Mouse (Mus musculus) embryonic facial prominence, embryonic 11.5 days (tissue): ENCODE results near the gene Stat3. TPM values are rescaled to one million over a fixed set of nuclear protein-coding genes. Genes with fewer than 3 reads are reported as not detected.

Experiments
- ATAC-seq: fragments of 200-750 bp; cut with Nextera tagmentation; replicated peaks from 2 replicates; pipeline ENCODE4 v1.8.0; 2017; ENCODE audit warnings: low read depth; ENCODE audit not compliant: insufficient number of reproducible peaks, low FRiP score, low TSS enrichment
- DNase-seq: peaks from one replicate; pipeline ENCODE4 v3.0.0-alpha.2; 2015; ENCODE audit warnings: low spot score
- H3K27ac ChIP-seq: fragments of 300-500 bp; sonication (generic); replicated peaks from 2 replicates; pipeline ENCODE4 v1.5.1; 2014; ENCODE audit warnings: mild to moderate bottlenecking, low read depth, low read length, control low read depth
- H3K27me3 ChIP-seq: fragments of 300-500 bp; sonication (generic); 2 replicates; pipeline ENCODE4 v1.6.1; 2014; ENCODE audit warnings: mild to moderate bottlenecking, low read length, moderate library complexity, mixed read lengths; ENCODE audit not compliant: control insufficient read depth, insufficient read depth
- H3K36me3 ChIP-seq: fragments of 300-500 bp; sonication (generic); replicated peaks from 2 replicates; pipeline ENCODE4 v1.6.1; 2014; ENCODE audit warnings: low read depth, mild to moderate bottlenecking, low read length, moderate library complexity, mixed read lengths; ENCODE audit not compliant: control insufficient read depth, insufficient read depth
- H3K4me1 ChIP-seq: fragments of 300-500 bp; sonication (generic); 2 replicates; pipeline ENCODE4 v1.6.1; 2014; ENCODE audit warnings: low read length, mixed read lengths; ENCODE audit not compliant: control insufficient read depth, insufficient read depth
- H3K4me2 ChIP-seq: fragments of 300-500 bp; sonication (generic); 2 replicates; pipeline ENCODE4 v1.6.1; 2014; ENCODE audit warnings: low read depth, mild to moderate bottlenecking, control low read depth, low read length, moderate library complexity
- H3K4me3 ChIP-seq: fragments of 300-500 bp; sonication (generic); 2 replicates; pipeline ENCODE4 v1.5.1; 2014; ENCODE audit warnings: low read depth, low read length, control low read depth
- H3K9ac ChIP-seq: fragments of 300-500 bp; sonication (generic); replicated peaks from 2 replicates; pipeline ENCODE4 v1.6.1; 2014; ENCODE audit warnings: mild to moderate bottlenecking, control low read depth, low read length
- H3K9me3 ChIP-seq: fragments of 300-500 bp; sonication (generic); replicated peaks from 2 replicates; pipeline ENCODE4 v1.6.1; 2016; ENCODE audit warnings: mild to moderate bottlenecking, low read length, inconsistent platforms, mixed read lengths; ENCODE audit not compliant: control insufficient read depth
- WGBS: fragments of 180-500 bp; shearing (Covaris S2); extraction: QIAGEN DNeasy Blood & Tissue Kit; methylation state at CpG from one replicate; pipeline ENCODE4 v1.1.7; 2014; 5-methylcytosine and 5-hydroxymethylcytosine counted together
- polyA plus RNA-seq: library from polyadenylated mRNA; unstranded; fragments of >200 nt; fragmentation: Nextera tagmentation; extraction: Ambion mirVana; gene quantifications from 2 replicates; pipeline ENCODE4 v1.2.1, GENCODE M21; 2014

Stat3 gene
- polyA plus RNA-seq, 1 experiment from 2014 or later = 23.5 TPM

DNA sequence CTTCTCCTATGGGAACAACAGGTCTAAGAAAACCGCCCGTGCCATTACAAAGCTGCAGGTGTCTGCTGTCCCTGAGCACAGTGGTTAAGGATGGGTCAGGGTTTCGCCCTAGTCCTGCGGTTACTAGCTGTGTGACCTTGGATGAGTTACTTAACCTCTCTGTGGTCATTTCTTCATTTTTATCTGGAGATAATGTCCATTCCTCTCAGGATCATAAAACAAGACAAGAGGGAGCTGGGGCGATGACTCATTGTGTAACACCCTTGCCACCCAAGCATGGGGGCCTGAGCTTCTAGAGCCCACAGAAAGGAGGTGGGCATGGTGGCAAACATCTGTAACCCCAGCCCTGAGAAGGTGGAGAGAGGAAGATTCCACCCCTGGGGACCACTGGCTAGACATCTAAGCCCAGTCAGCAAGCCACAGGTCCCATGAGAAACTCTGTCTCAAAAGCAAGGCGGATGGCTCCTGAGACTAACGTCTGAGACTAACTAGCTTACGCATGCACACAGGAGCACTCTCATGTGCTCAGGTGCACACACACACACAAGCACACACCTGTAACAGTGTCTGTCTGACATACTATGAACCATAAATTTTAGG lies 96.2 kb downstream of the Stat3 start:
- Histone ChIP-seq H3K9ac (no peak overlapping the region), H3K36me3 (no peaks in the 10 kb centered on the region), H3K4me2 (no peak overlapping the region), H3K4me1 (no peaks in the 10 kb centered on the region), H3K27ac (no peak overlapping the region), H3K9me3 (no peaks in the 10 kb centered on the region), H3K27me3 (no peaks in the 10 kb centered on the region), H3K4me3 (no peak overlapping the region)
- ATAC-seq (no peak), DNase-seq (no peak)
- WGBS = 92% methylated on average over 8 of the region's 8 CpGs

DNA sequence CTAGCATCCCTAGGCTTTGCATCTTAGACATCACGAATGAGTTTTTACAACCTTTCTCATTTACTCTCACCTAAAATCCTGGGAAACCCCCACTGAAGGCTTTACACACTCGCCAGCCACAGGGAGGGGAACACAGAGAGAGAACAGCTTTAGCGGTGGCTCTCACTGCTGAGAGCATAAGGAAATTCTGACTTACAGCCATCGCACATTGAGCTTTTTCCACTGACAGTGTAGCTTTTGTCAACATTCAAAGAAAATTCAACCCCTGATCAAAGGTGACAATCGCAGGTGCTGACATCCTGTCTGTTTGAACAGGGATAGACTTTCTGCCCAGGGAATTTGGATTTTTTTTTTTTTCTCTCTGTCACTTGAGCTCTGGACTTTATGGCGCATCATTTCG lies 97.3 kb downstream of the Stat3 start:
- ATAC-seq = no peak
- H3K4me1 ChIP-seq = no peaks in the 10 kb centered on the region
- no peaks in the 10 kb centered on the region for H3K36me3 ChIP-seq
- no peak for DNase-seq
- WGBS = 80% methylated on average over 7 of the region's 7 CpGs
- no peak overlapping the region for H3K9ac ChIP-seq
- H3K27ac ChIP-seq = no peak overlapping the region
- H3K27me3 ChIP-seq = no peaks in the 10 kb centered on the region
- H3K4me3 ChIP-seq = no peak overlapping the region
- no peak overlapping the region for H3K4me2 ChIP-seq
- H3K9me3 ChIP-seq = no peaks in the 10 kb centered on the region

DNA sequence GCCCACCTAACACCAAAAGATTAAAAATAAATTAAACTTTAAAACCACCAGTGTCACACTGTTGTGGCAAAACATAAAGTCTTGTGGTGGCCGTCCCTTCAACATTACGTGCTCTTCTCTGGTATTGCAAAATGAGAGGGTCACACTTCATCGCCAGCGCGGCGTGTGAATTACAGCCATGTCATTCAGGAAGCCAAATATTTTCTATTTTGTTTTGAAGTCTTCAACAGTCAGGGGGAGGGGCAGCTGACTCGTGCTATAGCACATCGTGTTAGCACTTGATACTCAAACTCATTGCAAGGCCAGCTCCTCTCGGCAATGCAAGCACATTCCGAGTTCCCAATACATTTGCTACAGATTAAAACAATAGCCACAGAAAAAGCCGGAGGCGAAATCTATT lies 98.5 kb downstream of the Stat3 start:
- no peak overlapping the region for H3K9ac ChIP-seq

DNA sequence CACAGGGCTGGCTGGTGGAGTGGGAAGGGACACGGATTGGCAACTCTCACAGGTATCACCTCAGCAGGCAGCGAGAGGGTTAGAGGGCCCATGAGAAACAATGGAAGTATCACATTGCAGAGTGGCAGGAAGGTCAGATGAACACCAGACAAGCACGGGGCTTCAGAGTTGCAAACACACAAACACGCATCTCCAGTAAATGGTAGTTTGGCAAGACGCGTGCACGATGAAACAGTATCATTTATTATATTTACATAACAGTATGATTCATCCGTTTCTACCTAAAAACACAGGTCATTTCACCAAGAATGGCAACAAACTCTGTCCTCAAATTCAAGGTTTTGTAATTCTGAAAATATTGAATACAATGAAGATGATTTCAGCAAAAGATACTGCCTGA lies 99.8 kb downstream of the Stat3 start:
- H3K27me3 ChIP-seq = no peaks in the 10 kb centered on the region
- DNase-seq (no peak), ATAC-seq (no peak)
- no peak overlapping the region for H3K27ac ChIP-seq
- no peaks in the 10 kb centered on the region for H3K9me3 ChIP-seq
- no peak overlapping the region for H3K4me2 ChIP-seq
- H3K4me1 ChIP-seq = no peaks in the 10 kb centered on the region
- no peak overlapping the region for H3K9ac ChIP-seq
- 68% methylated on average over 8 of the region's 8 CpGs for WGBS
- H3K4me3 ChIP-seq = no peak overlapping the region
- no peaks in the 10 kb centered on the region for H3K36me3 ChIP-seq

More for the DNA sequence above, 98.5 kb downstream of the Stat3 start:
- Histone ChIP-seq H3K4me1 (no peaks in the 10 kb centered on the region), H3K36me3 (no peaks in the 10 kb centered on the region), H3K27ac (no peak overlapping the region), H3K4me2 (no peak overlapping the region), H3K27me3 (no peaks in the 10 kb centered on the region), H3K9me3 (no peaks in the 10 kb centered on the region), H3K4me3 (no peak overlapping the region)
- no peak for DNase-seq
- no peak for ATAC-seq
- WGBS = 72% methylated on average over 12 of the region's 12 CpGs

DNA sequence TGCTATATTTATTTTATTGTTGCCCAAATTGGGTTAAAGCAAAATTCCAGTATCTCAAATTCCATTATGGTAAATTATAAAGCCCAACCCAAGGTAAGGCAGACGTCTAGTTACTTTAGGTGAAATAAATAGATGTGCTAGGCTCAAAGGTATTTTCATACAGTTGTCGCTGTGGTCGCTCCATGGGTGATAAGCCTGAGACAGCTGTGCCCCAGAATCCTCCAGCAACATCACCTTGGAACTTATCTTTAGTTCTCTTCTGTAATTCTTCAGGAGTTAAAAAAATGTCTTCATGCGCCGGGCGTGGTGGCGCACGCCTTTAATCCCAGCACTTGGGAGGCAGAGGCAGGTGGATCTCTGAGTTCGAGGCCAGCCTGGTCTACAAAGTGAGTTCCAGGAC lies 100.4 kb downstream of the Stat3 start:
- no peak overlapping the region for H3K27ac ChIP-seq
- H3K4me2 ChIP-seq = no peak overlapping the region
- ATAC-seq = no peak
- no peaks in the 10 kb centered on the region for H3K27me3 ChIP-seq
- no peak overlapping the region for H3K4me3 ChIP-seq
- H3K9ac ChIP-seq = no peak overlapping the region
- DNase-seq = no peak
- no peaks in the 10 kb centered on the region for H3K4me1 ChIP-seq
- no peaks in the 10 kb centered on the region for H3K36me3 ChIP-seq
- 92% methylated on average over 9 of the region's 9 CpGs for WGBS
- no peaks in the 10 kb centered on the region for H3K9me3 ChIP-seq

DNA sequence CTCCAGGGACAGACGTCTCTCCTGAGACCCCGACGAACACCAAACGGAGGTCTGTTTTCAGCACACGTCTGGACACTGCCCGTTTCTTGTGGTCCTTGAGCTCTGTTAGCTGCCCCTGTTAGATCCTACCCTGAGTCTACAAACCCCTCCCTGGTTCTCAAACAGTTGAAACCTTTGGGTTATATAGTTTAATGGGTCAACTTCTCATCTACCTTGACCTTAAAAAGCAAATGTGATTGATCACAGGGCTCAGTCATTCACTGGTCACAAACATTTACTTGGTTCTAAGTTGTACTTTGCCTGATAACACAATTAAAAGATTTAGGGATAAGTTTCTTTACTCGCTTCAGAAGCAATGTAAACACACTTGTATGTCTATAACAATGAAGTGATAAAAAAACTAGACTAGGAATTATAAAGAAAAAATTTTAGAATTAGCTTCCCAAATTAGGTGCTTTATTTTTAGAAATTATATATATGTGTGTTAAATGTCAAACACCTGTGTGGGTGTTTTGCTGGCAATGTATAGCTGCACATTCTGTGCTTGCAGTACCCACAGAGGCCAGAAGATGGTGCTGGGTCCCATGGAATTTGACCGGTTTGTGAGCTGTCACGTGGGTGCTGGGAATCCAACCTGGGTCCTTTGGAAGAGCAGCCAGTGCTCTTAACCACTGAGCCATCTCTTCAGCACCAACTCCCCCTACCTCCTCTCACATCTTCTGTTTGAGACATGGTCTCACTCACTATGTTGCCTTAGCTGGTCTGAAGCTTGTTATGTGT lies 102.2 kb downstream of the Stat3 start:
- no peaks in the 10 kb centered on the region for H3K36me3 ChIP-seq
- ATAC-seq = no peak
- H3K4me3 ChIP-seq = no peak overlapping the region
- no peaks in the 10 kb centered on the region for H3K9me3 ChIP-seq
- no peak for DNase-seq
- WGBS = 83% methylated on average over 9 of the region's 9 CpGs
- H3K4me1 ChIP-seq = no peaks in the 10 kb centered on the region
- no peak overlapping the region for H3K9ac ChIP-seq
- no peak overlapping the region for H3K27ac ChIP-seq
- no peak overlapping the region for H3K4me2 ChIP-seq
- no peaks in the 10 kb centered on the region for H3K27me3 ChIP-seq

Other genes with a start within 250 kb of the Stat3 start
- 0.53 and 1.2 TPM in 2 replicates for gene Zfp385c, start 247.1 kb downstream of the Stat3 start, polyA plus RNA-seq
- gene Dhx58, start 235.3 kb downstream of the Stat3 start, polyA plus RNA-seq = 1.2 and 1.8 TPM in 2 replicates
- gene Kat2a, start 227.1 kb downstream of the Stat3 start, polyA plus RNA-seq = 49.9 and 55.9 TPM in 2 replicates
- not detected in 2 replicates for gene Hspb9, start 225.7 kb downstream of the Stat3 start, polyA plus RNA-seq
- gene Rab5c, start 201.3 kb downstream of the Stat3 start, polyA plus RNA-seq = 76.6 and 86.1 TPM in 2 replicates
- gene Kcnh4, start 179.6 kb downstream of the Stat3 start, polyA plus RNA-seq = 0.50 and 0.56 TPM in 2 replicates
- not detected in 2 replicates for gene Hcrt, start 176.6 kb downstream of the Stat3 start, polyA plus RNA-seq
- gene Ghdc, start 168.6 kb downstream of the Stat3 start, polyA plus RNA-seq = 1.4 and 1.5 TPM in 2 replicates
- 17.9 and 18.1 TPM in 2 replicates for gene Stat5b, start 88.8 kb downstream of the Stat3 start, polyA plus RNA-seq
- 1.6 and 1.9 TPM in 2 replicates for gene Stat5a, start 80.2 kb downstream of the Stat3 start, polyA plus RNA-seq
- gene Cavin1, start 31.3 kb upstream of the Stat3 start, polyA plus RNA-seq = 14.7 and 16.3 TPM in 2 replicates
- 28.0 and 28.4 TPM in 2 replicates for gene Atp6v0a1, start 69.9 kb upstream of the Stat3 start, polyA plus RNA-seq
- 3.5 and 5.9 TPM in 2 replicates for gene Naglu, start 130.5 kb upstream of the Stat3 start, polyA plus RNA-seq
- gene Hsd17b1, start 138.9 kb upstream of the Stat3 start, polyA plus RNA-seq = not detected in 2 replicates
- 44.9 and 58.1 TPM in 2 replicates for gene Coasy, start 143.0 kb upstream of the Stat3 start, polyA plus RNA-seq
- gene Mlx, start 147.7 kb upstream of the Stat3 start, polyA plus RNA-seq = 45.7 and 47.9 TPM in 2 replicates
- 61.2 and 62.4 TPM in 2 replicates for gene Psmc3ip, start 155.9 kb upstream of the Stat3 start, polyA plus RNA-seq
- gene Retreg3, start 180.4 kb upstream of the Stat3 start, polyA plus RNA-seq = 10.7 and 12.7 TPM in 2 replicates
- gene Tubg1, start 180.4 kb upstream of the Stat3 start, polyA plus RNA-seq = 91.6 and 98.4 TPM in 2 replicates
- gene Tubg2, start 216.4 kb upstream of the Stat3 start, polyA plus RNA-seq = 7.8 and 8.0 TPM in 2 replicates
- gene Cntnap1, start 231.0 kb upstream of the Stat3 start, polyA plus RNA-seq = 0.28 and 0.39 TPM in 2 replicates
- gene Plekhh3, start 231.8 kb upstream of the Stat3 start, polyA plus RNA-seq = 3.7 and 5.3 TPM in 2 replicates
- gene Ccr10, start 235.9 kb upstream of the Stat3 start, polyA plus RNA-seq = 0.20 TPM in 1 of 2 replicates, not detected in the other